Mouse (Mus musculus) brown adipose tissue, adult 24 weeks (tissue): ENCODE results near the gene Spock1. TPM values are rescaled to one million over a fixed set of nuclear protein-coding genes. Genes with fewer than 3 reads are reported as not detected.

ENCODE experiments used
- polyA plus RNA-seq: library from polyadenylated mRNA; stranded (reverse); fragments of >200 nt; gene quantifications from 2 replicates; pipeline ENCODE4 v1.2.4, GENCODE M21; 2012; ENCODE audit not compliant: missing spikeins, insufficient read depth, insufficient read length

The Spock1 gene
- polyA plus RNA-seq, 1 experiment = not detected

Other genes with a start within 250 kb of the Spock1 start
- 0.20 and 0.46 TPM in 2 replicates for gene Klhl3, start 205.3 kb upstream of the Spock1 start, polyA plus RNA-seq
- gene Hnrnpa0, start 220.2 kb upstream of the Spock1 start, polyA plus RNA-seq = 31.9 and 46.9 TPM in 2 replicates
- gene Idnk, start 249.3 kb upstream of the Spock1 start, polyA plus RNA-seq = 35.6 and 46.5 TPM in 2 replicates